Mouse (Mus musculus) olfactory bulb, adult 2 months (tissue): Measurements from ENCODE around the gene Ppp2r1b.

Experiments
- CTCF ChIP-seq: fragments of 200-500 bp; IDR thresholded peaks from 2 replicates; pipeline ENCODE4 v1.5.1; 2012; ENCODE audit warnings: low read depth, mild to moderate bottlenecking, low read length, moderate library complexity; ENCODE audit not compliant: insufficient read depth
- POLR2A ChIP-seq: fragments of 200-500 bp; IDR thresholded peaks from 2 replicates; pipeline ENCODE4 v1.6.1; 2012; ENCODE audit warnings: mild to moderate bottlenecking, low read depth, low read length, moderate library complexity; ENCODE audit not compliant: insufficient read depth

DNA sequence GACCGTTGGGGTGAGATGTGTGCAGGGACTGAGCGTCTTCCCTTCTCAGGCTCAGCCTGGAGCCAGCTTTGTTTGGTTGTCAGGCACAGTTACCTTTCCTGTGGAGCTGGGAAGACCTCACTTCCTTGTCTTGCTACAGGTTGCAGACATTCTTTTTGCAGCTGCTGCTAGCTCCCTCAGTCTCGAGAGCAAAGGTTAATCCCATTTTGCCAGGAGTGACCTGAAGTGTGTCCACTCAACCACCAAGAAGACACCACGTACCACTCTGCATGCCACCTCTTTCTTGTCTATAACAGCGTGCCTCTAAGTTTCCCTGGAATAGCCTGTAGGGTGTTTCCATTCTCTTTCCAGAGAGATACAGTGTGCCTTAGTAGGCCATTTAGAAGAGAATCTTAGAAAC lies 3.7 kb downstream of the Ppp2r1b start:
- no peak for TF ChIP-seq CTCF
- no peak for TF ChIP-seq POLR2A
